Mouse (Mus musculus) hindbrain, embryonic 14.5 days (tissue): ENCODE measurements at regions not wholly inside any gene's neighbourhood (a gene's known extent, or its start where the extent isn't known, plus 50 kb on each side); places are given as distances from the start of the nearest gene placed in this dataset.

Experiments
- ATAC-seq: fragments of 200-750 bp; cut with Nextera tagmentation; 2 replicates; pipeline ENCODE4 v1.8.0; 2017; ENCODE audit warnings: moderate number of reproducible peaks, mild to moderate bottlenecking, moderate TSS enrichment, moderate library complexity; ENCODE audit not compliant: low FRiP score
- DNase-seq: peaks from one replicate; pipeline ENCODE4 v3.0.0-alpha.2; 2015; ENCODE audit warnings: low spot score
- H3K27ac ChIP-seq: fragments of 300-500 bp; sonication (generic); 2 replicates; pipeline ENCODE4 v1.5.1; 2014; ENCODE audit warnings: mild to moderate bottlenecking, moderate library complexity
- H3K27me3 ChIP-seq: fragments of 300-500 bp; sonication (generic); 2 replicates; pipeline ENCODE4 v1.6.1; 2014; ENCODE audit warnings: mild to moderate bottlenecking, low read length, mixed read lengths; ENCODE audit not compliant: control insufficient read depth, insufficient read depth
- H3K36me3 ChIP-seq: fragments of 300-500 bp; sonication (generic); replicated peaks from 2 replicates; pipeline ENCODE4 v1.6.1; 2014; ENCODE audit not compliant: control insufficient read depth, insufficient read depth
- H3K4me1 ChIP-seq: fragments of 300-500 bp; sonication (generic); replicated peaks from 2 replicates; pipeline ENCODE4 v1.6.1; 2014; ENCODE audit warnings: antibody characterized with exemption, low read length, mixed read lengths; ENCODE audit not compliant: control insufficient read depth, insufficient read depth
- H3K4me2 ChIP-seq: fragments of 300-500 bp; sonication (generic); replicated peaks from 2 replicates; pipeline ENCODE4 v1.6.1; 2014; ENCODE audit warnings: mild to moderate bottlenecking, moderate library complexity
- H3K4me3 ChIP-seq: fragments of 300-500 bp; sonication (generic); replicated peaks from 2 replicates; pipeline ENCODE4 v1.5.1; 2014; ENCODE audit warnings: mild to moderate bottlenecking, low read length
- H3K9ac ChIP-seq: fragments of 300-500 bp; sonication (generic); 2 replicates; pipeline ENCODE4 v1.6.1; 2014
- H3K9me3 ChIP-seq: fragments of 300-500 bp; sonication (generic); 2 replicates; pipeline ENCODE4 v1.6.1; 2016; ENCODE audit warnings: low read length; ENCODE audit not compliant: control insufficient read depth
- WGBS: fragments of 180-500 bp; shearing (Covaris S2); extraction: QIAGEN DNeasy Blood & Tissue Kit; methylation state at CpG from one replicate; pipeline ENCODE4 v1.1.7; 2014; 5-methylcytosine and 5-hydroxymethylcytosine counted together

GRCm38 (mm10) chr17:94424811-94425210 lies 325.0 kb downstream of the Mettl4 start:
- WGBS: 59% methylated on average over 2 of the region's 2 CpGs
- H3K4me1 ChIP-seq: no peaks in the 10 kb centered on the region

GRCm38 (mm10) chr17:94382993-94383392 lies 366.8 kb downstream of the Mettl4 start:
- no peaks in the 10 kb centered on the region for H3K27me3 ChIP-seq
- no peaks in the 10 kb centered on the region for H3K9me3 ChIP-seq
- no peak overlapping the region for H3K27ac ChIP-seq
- H3K4me1 ChIP-seq: no peaks in the 10 kb centered on the region
- no peak overlapping the region for H3K4me3 ChIP-seq
- H3K9ac ChIP-seq: no peak overlapping the region
- no peaks in the 10 kb centered on the region for H3K36me3 ChIP-seq
- H3K4me2 ChIP-seq: no peak overlapping the region
- WGBS: 87% methylated on average over 2 of the region's 2 CpGs
- ATAC-seq (no peak), DNase-seq (no peak)

More at GRCm38 (mm10) chr17:94424811-94425210, 325.0 kb downstream of the Mettl4 start:
- no peak overlapping the region for H3K27ac ChIP-seq
- no peaks in the 10 kb centered on the region for H3K27me3 ChIP-seq
- H3K9ac ChIP-seq: no peak overlapping the region
- no peak for ATAC-seq
- no peaks in the 10 kb centered on the region for H3K9me3 ChIP-seq
- H3K36me3 ChIP-seq: no peaks in the 10 kb centered on the region
- H3K4me3 ChIP-seq: no peak overlapping the region
- DNase-seq: no peak
- H3K4me2 ChIP-seq: no peak overlapping the region

- no peak overlapping the region for H3K4me2 ChIP-seq
- H3K9me3 ChIP-seq: no peaks in the 10 kb centered on the region
- no peaks in the 10 kb centered on the region for H3K27me3 ChIP-seq
- H3K4me3 ChIP-seq: no peak overlapping the region
- DNase-seq (no peak), ATAC-seq (peak; percentile 55; the same call in 1 of the 2 replicates)
- no peaks in the 10 kb centered on the region for H3K4me1 ChIP-seq
- H3K27ac ChIP-seq: no peak overlapping the region
- H3K9ac ChIP-seq: no peak overlapping the region
- no peaks in the 10 kb centered on the region for H3K36me3 ChIP-seq
- WGBS: 75% methylated on average over 2 of the region's 2 CpGs
Observed at GRCm38 (mm10) chr17:94335688-94336087, 414.1 kb downstream of the Mettl4 start.

- Histone ChIP-seq H3K4me1 (no peaks in the 10 kb centered on the region), H3K4me3 (no peak overlapping the region), H3K9me3 (no peaks in the 10 kb centered on the region), H3K27ac (no peak overlapping the region), H3K9ac (no peak overlapping the region), H3K27me3 (no peaks in the 10 kb centered on the region), H3K4me2 (no peak overlapping the region), H3K36me3 (no peaks in the 10 kb centered on the region)
- no peak for DNase-seq
- no peak for ATAC-seq
- WGBS: 69% methylated on average over 2 of the region's 2 CpGs
Observed at GRCm38 (mm10) chr17:94326179-94326578, 423.6 kb downstream of the Mettl4 start.

GRCm38 (mm10) chr17:94291221-94291620 lies 458.6 kb downstream of the Mettl4 start:
- H3K4me3 ChIP-seq: no peak overlapping the region
- H3K27me3 ChIP-seq: no peaks in the 10 kb centered on the region
- WGBS: 90% methylated on average over 3 of the region's 3 CpGs
- no peaks in the 10 kb centered on the region for H3K4me1 ChIP-seq
- ATAC-seq (no peak), DNase-seq (no peak)
- H3K4me2 ChIP-seq: no peak overlapping the region
- H3K27ac ChIP-seq: no peak overlapping the region
- no peak overlapping the region for H3K9ac ChIP-seq
- H3K9me3 ChIP-seq: no peaks in the 10 kb centered on the region
- no peaks in the 10 kb centered on the region for H3K36me3 ChIP-seq

GRCm38 (mm10) chr17:94287612-94288159 lies 462.1 kb downstream of the Mettl4 start:
- no peak overlapping the region for H3K4me3 ChIP-seq
- ATAC-seq (no peak), DNase-seq (no peak)
- no peaks in the 10 kb centered on the region for H3K36me3 ChIP-seq
- no peak overlapping the region for H3K9ac ChIP-seq
- WGBS: 52% methylated on average over 3 of the region's 3 CpGs
- no peak overlapping the region for H3K4me2 ChIP-seq
- no peaks in the 10 kb centered on the region for H3K27me3 ChIP-seq
- no peak overlapping the region for H3K27ac ChIP-seq
- H3K4me1 ChIP-seq: no peaks in the 10 kb centered on the region
- no peaks in the 10 kb centered on the region for H3K9me3 ChIP-seq

GRCm38 (mm10) chr17:94276851-94277250 lies 473.0 kb downstream of the Mettl4 start:
- H3K27me3 ChIP-seq: no peaks in the 10 kb centered on the region
- no peak for ATAC-seq
- no peaks in the 10 kb centered on the region for H3K9me3 ChIP-seq
- no peak overlapping the region for H3K4me3 ChIP-seq
- H3K4me1 ChIP-seq: no peaks in the 10 kb centered on the region
- no peak overlapping the region for H3K27ac ChIP-seq
- no peak overlapping the region for H3K4me2 ChIP-seq
- no peak for DNase-seq
- no peaks in the 10 kb centered on the region for H3K36me3 ChIP-seq
- no peak overlapping the region for H3K9ac ChIP-seq

- H3K27me3 ChIP-seq: no peaks in the 10 kb centered on the region
- no peaks in the 10 kb centered on the region for H3K4me1 ChIP-seq
- DNase-seq: no peak
- no peak overlapping the region for H3K9ac ChIP-seq
- no peak for ATAC-seq
- no peaks in the 10 kb centered on the region for H3K36me3 ChIP-seq
- H3K9me3 ChIP-seq: no peaks in the 10 kb centered on the region
- no peak overlapping the region for H3K27ac ChIP-seq
- no peak overlapping the region for H3K4me2 ChIP-seq
- no peak overlapping the region for H3K4me3 ChIP-seq
Observed at GRCm38 (mm10) chr17:94269756-94270155, 480.1 kb downstream of the Mettl4 start.

GRCm38 (mm10) chr17:94255666-94256065 lies 494.2 kb downstream of the Mettl4 start:
- ATAC-seq: no peak
- H3K4me3 ChIP-seq: no peak overlapping the region

GRCm38 (mm10) chr17:94254801-94255200 lies 495.0 kb downstream of the Mettl4 start:
- DNase-seq (no peak), ATAC-seq (no peak)
- Histone ChIP-seq H3K27me3 (no peaks in the 10 kb centered on the region), H3K9me3 (no peaks in the 10 kb centered on the region), H3K4me1 (no peaks in the 10 kb centered on the region), H3K9ac (no peak overlapping the region), H3K4me3 (no peak overlapping the region), H3K4me2 (no peak overlapping the region), H3K27ac (no peak overlapping the region), H3K36me3 (no peaks in the 10 kb centered on the region)
- 85% methylated on average over 3 of the region's 3 CpGs for WGBS

More at GRCm38 (mm10) chr17:94255666-94256065, 494.2 kb downstream of the Mettl4 start:
- Histone ChIP-seq H3K9ac (no peak overlapping the region), H3K27me3 (no peaks in the 10 kb centered on the region), H3K4me1 (no peaks in the 10 kb centered on the region), H3K9me3 (no peaks in the 10 kb centered on the region), H3K36me3 (no peaks in the 10 kb centered on the region), H3K27ac (no peak overlapping the region), H3K4me2 (no peak overlapping the region)
- no peak for DNase-seq
